Mouse (Mus musculus): ENCODE measurements around the gene Prkd2.

The Prkd2 gene

GRCm38 (mm10) chr7:16859902-16860651 is 17.4 kb downstream of the Prkd2 start:
- no peak for DNase-seq (ENCODE audit: low read depth, low spot score)

GRCm38 (mm10) chr7:16867488-16867887 is 24.8 kb downstream of the Prkd2 start:
- no peak for DNase-seq (ENCODE audit: low read depth, low spot score)

DNA sequence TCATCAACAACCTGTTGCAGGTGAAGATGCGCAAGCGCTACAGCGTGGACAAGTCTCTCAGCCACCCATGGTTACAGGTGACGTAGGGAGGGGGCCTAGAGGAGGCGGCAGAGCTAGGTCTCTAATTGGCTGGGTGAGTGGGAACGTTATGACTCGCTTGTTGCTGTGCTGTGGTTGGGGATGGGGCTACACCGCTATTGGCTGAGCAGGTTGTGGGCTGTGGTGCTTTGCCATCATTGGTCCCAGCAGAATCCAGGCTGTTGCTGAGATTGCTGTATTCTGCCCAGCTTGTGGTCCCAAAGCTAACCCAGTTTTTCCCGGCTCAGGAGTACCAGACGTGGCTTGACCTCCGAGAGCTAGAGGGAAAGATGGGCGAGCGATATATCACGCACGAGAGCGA is 26.8 kb downstream of the Prkd2 start:
- DNase-seq (ENCODE audit: low read depth, low spot score), result no peak

DNA sequence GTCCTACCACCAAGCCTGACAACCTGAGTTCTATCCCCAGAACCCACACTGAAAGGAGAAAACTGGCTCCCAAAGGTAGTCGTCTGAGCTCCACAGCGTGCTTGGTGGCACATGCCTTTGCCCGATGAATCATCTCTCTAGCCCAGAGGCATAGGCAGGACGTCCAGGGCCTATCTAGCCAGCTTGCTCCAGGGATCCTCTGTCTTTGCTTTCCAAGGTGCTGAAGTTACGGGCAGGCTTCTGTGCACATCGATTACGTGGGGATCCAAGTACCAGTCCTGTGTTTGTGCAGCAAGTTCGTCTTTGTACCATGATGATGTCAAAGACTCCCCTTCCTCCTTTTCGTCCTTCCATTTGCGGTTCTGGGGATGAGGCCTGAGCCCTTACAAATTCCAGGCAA is 28.9 kb downstream of the Prkd2 start:
- DNase-seq (ENCODE audit: low read depth, low spot score), result no peak

DNA sequence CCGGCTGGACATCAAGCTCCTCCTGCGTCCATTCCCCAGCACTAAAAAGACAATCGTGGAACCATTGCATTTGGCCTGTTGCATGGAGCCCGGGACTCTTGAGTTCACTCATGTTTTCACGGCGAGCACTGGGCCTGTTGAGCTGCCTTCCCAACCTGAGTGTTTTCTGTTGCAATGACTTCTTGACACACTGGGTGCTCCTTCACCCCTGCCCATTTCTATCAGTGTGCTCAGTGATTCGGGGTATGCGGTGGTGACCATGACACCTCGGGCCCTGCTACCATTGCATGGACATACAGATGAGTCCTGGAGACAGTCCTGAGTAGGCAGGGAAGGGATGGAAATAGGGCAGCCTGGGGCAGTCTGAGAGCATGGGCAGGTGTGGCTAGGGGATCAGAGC is 29.8 kb downstream of the Prkd2 start:
- no peak for DNase-seq (ENCODE audit: low read depth, low spot score)

- DNase-seq (ENCODE audit: low read depth, low spot score), result no peak
These were observed 30.7 kb downstream of the Prkd2 start for GRCm38 (mm10) chr7:16873392-16873791.

- DNase-seq (ENCODE audit: low read depth, low spot score), result peak; percentile 69
These were observed 31.5 kb downstream of the Prkd2 start for GRCm38 (mm10) chr7:16874190-16874589.

- peak; percentile 100 for DNase-seq (ENCODE audit: low read depth, low spot score)
These were observed 32.1 kb downstream of the Prkd2 start for GRCm38 (mm10) chr7:16874756-16875309.

- DNase-seq (ENCODE audit: low read depth, low spot score), result no peak
These were observed 32.4 kb downstream of the Prkd2 start, which contains the start of gene Dact3 for GRCm38 (mm10) chr7:16875310-16875325. Dact3 (plus strand) TSS chr7:16875317.

GRCm38 (mm10) chr7:16875326-16875725 is 32.6 kb downstream of the Prkd2 start:
- no peak for DNase-seq (ENCODE audit: low read depth, low spot score)

DNA sequence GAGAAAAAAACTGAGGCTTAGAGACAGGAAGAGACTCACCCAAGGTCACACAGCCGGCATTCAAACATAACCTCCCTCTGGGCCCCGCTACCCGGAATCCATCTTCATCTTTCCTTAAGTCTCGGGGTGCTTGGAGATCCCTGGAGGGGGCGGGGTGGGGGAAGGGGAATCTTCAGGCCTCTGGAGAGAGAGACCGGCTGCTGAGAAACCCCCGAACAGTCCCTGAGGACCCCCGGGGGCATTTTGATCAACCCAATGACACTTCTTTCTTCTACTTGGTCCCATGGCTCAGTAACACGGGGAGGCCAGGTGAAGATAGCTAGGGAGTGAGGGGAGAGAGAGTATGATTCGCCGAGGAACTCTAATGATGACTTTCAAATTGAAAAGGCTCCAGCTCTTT is 33.3 kb downstream of the Prkd2 start:
- DNase-seq (ENCODE audit: low read depth, low spot score), result no peak

DNA sequence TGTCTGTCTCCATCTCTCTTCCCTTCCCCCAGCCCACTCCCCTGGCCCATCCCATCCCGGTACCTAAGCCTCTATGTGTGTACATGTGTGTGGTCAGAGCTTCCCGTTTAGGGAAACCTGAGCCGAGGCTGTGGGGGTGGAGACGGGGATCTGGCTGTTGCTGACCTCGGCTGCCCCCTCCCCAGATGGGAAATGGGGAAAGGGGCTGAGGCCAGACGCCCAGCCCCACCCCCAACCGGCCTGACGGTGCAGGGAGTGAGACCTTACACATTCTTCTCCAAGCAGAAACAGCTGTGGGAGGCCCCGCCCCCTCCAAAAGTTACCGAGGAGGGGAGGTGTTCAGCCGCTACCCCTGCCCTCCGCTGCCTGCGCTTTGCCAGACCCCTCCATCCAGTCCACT is 33.9 kb downstream of the Prkd2 start:
- DNase-seq (ENCODE audit: low read depth, low spot score), result peak; percentile 86

DNA sequence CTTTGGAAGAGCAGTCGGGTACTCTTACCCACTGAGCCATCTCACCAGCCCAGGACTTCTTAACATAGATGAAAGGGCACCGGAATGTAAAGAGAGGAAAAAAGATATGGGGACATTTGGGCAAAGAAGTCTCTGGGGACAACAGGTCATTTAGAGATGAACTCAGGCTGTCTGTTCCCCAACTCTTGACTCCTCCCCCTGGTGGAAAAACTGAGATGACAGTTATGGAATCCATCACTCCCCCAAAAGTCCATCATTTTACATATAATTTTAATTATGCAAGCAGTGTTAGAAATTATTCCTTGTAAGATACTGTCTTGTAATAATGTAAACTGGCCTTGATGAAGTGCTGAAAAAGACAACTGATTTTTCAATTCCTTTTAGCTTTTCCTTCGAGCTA is 35.0 kb downstream of the Prkd2 start:
- DNase-seq (ENCODE audit: low read depth, low spot score), result no peak

DNA sequence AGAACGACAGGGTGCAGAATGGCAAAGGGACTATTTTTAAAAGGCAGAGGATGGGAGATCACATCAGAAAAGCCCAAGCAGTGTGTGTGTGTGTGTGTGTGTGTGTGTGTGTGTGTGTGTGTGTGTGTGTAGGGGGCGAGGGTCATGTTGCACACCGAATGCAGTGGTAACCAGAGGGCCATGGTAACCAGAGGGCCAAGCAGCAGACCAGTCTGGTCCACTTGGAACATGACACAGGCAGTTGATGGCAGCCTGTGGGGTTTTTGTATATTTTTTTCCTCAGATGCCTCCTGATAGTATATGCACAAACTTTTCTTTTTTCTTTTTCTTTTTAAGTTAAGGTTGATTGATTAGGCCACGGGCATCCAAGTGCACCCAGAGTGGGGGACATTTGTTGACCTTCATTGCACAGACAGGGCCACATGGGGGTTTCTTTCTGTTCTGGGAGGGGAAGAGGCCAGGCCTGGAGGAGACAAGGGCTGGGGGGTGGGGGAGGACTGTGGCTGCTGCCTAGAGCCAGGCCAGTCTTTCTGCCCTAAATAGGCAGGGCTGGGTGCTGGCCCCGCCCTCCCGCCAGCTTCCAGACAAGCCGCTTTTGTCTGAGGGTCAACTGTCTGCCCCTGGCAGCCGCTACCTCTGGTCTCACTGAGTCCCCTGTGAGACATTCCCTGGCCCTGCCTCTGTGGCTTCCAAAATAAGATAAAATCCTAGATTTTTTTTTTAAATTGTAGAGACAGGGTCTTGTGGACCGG is 37.3 kb downstream of the Prkd2 start:
- DNase-seq (ENCODE audit: low read depth, low spot score), result peak; percentile 72

- DNase-seq (ENCODE audit: low read depth, low spot score), result no peak
These were observed 37.9 kb downstream of the Prkd2 start for GRCm38 (mm10) chr7:16880615-16881014.

GRCm38 (mm10) chr7:16883162-16883561 is 40.5 kb downstream of the Prkd2 start:
- no peak for DNase-seq (ENCODE audit: low read depth, low spot score)

GRCm38 (mm10) chr7:16884334-16884733 is 41.6 kb downstream of the Prkd2 start:
- DNase-seq (ENCODE audit: low read depth, low spot score), result no peak

DNA sequence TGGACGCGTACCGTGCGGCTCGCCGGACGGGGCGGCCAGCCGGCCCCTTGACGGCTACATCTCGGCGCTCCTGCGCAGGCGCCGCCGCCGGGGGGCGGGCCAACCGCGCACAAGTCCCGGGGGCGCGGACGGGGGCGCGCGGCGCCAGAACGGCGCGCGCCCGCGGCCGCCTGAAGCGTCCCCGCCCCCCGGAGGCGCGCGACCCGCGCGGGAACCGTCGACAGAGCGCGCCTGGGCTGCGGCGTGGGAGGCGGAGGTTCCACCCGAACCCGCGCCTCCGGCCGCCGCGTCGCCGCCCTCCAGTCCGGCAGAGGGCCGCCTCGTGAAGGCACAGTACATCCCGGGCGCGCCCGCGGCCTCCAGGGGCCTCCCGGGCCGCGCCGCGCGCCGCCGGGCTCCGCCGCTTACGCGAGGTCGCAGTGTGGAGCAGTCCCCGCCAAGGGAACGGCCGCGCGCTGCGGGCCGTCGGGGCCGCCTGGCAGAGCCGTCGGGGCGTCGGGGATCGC is 42.6 kb downstream of the Prkd2 start:
- no peak for DNase-seq (ENCODE audit: low read depth, low spot score)

DNA sequence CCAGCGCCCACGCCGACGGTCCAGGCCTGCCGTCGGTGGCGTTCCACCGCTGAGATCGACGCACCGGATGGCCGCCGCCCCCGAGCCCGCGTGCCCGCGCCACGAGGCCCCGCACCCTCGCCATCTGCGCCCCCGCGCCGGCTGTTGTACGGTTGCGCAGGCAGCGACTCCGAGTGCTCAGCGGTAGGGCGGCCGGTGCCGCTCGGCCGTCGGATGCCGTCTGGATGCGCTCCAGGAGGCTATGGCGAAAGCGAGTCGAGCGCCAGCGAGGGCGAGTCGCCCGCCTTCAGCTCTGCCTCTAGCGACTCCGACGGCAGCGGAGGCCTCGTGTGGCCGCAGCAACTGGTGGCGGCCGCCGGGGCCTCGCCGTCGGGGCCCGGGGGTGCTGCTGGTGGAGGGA is 43.2 kb downstream of the Prkd2 start:
- DNase-seq (ENCODE audit: low read depth, low spot score), result no peak

DNA sequence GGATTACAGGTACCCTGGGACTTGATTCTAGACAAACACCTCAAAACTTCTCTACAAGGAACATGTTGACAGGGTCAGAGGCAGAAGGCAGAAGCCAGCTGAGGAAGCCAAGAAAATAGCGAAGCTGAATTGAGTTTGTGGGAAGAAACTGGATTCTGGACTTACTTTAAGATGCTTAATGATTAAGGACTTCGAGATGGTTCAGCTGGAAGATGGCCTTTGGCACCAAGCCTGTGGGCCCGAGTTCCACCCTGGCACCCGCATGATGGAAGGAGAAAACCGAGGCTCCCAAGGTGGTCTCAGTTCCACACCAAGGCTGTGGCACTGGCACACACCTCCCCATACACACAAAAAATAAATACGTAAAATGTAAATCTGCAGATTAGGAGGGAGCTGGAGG is 47.8 kb downstream of the Prkd2 start:
- DNase-seq (ENCODE audit: low read depth, low spot score), result no peak

- DNase-seq (ENCODE audit: low read depth, low spot score), result peak; percentile 87
These were observed 48.2 kb downstream of the Prkd2 start for GRCm38 (mm10) chr7:16890944-16891343.

DNA sequence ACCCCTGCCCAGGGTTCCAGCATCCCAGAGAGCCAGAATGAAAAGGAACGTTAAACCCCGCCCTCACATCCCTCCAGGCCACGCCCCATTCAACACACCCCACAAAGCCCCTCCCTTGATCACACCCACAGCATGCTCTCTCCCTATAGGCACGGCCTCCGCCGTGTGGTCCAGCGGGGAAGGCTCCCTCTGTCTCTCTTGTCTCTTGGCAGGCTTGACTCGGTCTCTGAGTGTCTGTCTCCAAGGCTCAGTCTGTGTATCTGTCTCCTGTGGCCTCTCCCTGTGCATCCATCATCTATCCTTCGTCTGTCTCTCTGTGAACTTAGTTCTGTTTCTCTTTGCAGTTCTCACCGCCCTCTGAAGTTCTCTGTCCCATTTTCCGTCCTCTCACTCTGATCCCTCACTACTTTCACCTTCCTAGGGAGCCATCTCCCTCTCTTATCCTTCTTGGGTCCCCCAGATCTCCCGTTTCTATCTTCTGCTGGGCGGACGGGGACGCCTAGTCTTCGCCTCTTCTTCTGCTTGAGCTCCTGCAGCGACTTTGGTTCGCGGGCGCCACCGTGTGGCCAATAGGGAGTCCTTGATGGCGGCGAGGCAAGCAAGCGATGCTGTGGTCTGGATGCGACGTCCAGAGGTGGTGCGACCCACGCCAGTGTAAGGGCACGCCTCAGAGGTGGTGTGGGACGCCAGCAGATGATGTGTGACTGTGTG is 49.1 kb downstream of the Prkd2 start, which contains the start of gene Gng8:
Gng8 (plus strand) TSS at position 146 of the 711 bp plus-strand sequence.
- DNase-seq (ENCODE audit: low read depth, low spot score), result peak; percentile 87

DNA sequence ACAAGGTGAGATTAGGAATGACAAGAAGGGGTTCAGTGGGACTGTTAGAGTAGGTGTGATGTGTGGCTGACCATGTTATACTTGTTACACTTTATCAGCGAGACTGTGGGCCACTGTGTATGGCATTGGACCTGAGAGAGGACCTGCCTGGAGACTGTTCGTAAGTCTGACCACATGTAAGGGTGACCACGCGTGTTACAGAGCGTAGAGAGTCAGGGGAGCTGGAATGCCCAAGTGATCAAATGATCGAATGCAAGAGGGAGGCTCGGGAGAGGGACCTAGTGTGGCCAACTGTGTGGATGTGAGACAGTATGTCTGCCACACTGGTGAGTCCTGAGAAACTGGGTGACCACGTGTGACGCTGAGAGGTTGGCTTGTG is 49.6 kb downstream of the Prkd2 start:
- no peak for DNase-seq (ENCODE audit: low read depth, low spot score)
